9 mouse cellular contexts compared by ENCODE assay signal in genomic region chr15:103304616-103304969, GRCm38 (mm10). TPM values are rescaled to one million over a fixed set of nuclear protein-coding genes. Genes with fewer than 3 reads are reported as not detected.
DNase-seq lines count a peak whose midpoint lies in the region; ATAC-seq and TF ChIP-seq lines count a peak whose summit lies in the region.
"Had no signal": no experiment of that assay in that cellular context is flagged by ENCODE, and none has a peak within 500 bp of the region (broad histone marks: within the 10 kb centered on the region; RNA-seq: fewer than 3 reads in every experiment).

No protein-coding gene starts in this region.

- H3K36me3 ChIP-seq in heart, embryonic 12.5 days, result no peaks in the 10 kb centered on the region
- H3K36me3 ChIP-seq in G1E (replicated peaks), result peaks cover 16% of the 10 kb centered on the region
- H3K36me3 ChIP-seq in heart, embryonic 16.5 days (ENCODE audit: control insufficient read depth, insufficient read depth), result no peaks in the 10 kb centered on the region
- peaks cover 2% of the 10 kb centered on the region; the same call in 1 of the 2 replicates for H3K36me3 ChIP-seq in liver, embryonic 15.5 days (replicated peaks)

- H3K9me3 ChIP-seq in heart, embryonic 12.5 days (replicated peaks), result no peaks in the 10 kb centered on the region
- H3K9me3 ChIP-seq in G1E (replicated peaks), result no peaks in the 10 kb centered on the region
- no peaks in the 10 kb centered on the region for H3K9me3 ChIP-seq in heart, embryonic 16.5 days (replicated peaks; ENCODE audit: control insufficient read depth, low read length)
- no peaks in the 10 kb centered on the region for H3K9me3 ChIP-seq in liver, embryonic 15.5 days (replicated peaks)

- H3K4me3 ChIP-seq in heart, embryonic 12.5 days, result peak overlapping the region; percentile 59
- H3K4me3 ChIP-seq in G1E (ENCODE audit: low read depth, low read length), result peak overlapping the region; percentile 76
- H3K4me3 ChIP-seq in heart, embryonic 16.5 days (ENCODE audit: low read length), result peak overlapping the region; percentile 67
- peak overlapping the region; percentile 59 for H3K4me3 ChIP-seq in liver, embryonic 15.5 days (replicated peaks)

- ATAC-seq in heart, embryonic 12.5 days (ENCODE audit: insufficient number of reproducible peaks, low FRiP score), result peak; percentile 3; the same call in 1 of the 2 replicates
- no peak for ATAC-seq in G1E (ENCODE audit: extremely low read depth, insufficient number of reproducible peaks, low FRiP score, poor library complexity, severe bottlenecking)
- 0 out of 2 replicates have a peak, but pooled peaks have one; percentile 3 for ATAC-seq in heart, embryonic 16.5 days (replicated peaks; ENCODE audit: extremely low read depth, insufficient read depth, low FRiP score)
- no peak for ATAC-seq in liver, embryonic 15.5 days (ENCODE audit: insufficient read depth)

- H3K4me2 ChIP-seq in heart, embryonic 12.5 days, result peak overlapping the region; percentile 88
- peak overlapping the region; percentile 92 for H3K4me2 ChIP-seq in heart, embryonic 16.5 days (ENCODE audit: low read depth, low read length)
- H3K4me2 ChIP-seq in liver, embryonic 15.5 days, result peak overlapping the region; percentile 89

- 2% methylated on average over 9 of the region's 9 CpGs for whole genome bisulfite sequencing in heart, embryonic 12.5 days
- 1% methylated on average over 9 of the region's 9 CpGs for WGBS in heart, embryonic 16.5 days
- under 1% methylated on average over 9 of the region's 9 CpGs for WGBS in liver, embryonic 15.5 days (ENCODE audit: insufficient replicate concordance)

- H3K27me3 ChIP-seq in heart, embryonic 12.5 days (replicated peaks), result peaks cover 9% of the 10 kb centered on the region
- H3K27me3 ChIP-seq in G1E (ENCODE audit: insufficient read depth, low read length), result peaks cover 47% of the 10 kb centered on the region
- no peaks in the 10 kb centered on the region for H3K27me3 ChIP-seq in heart, embryonic 16.5 days (ENCODE audit: control insufficient read depth, insufficient read depth, low read length)
- peaks cover 73% of the 10 kb centered on the region for H3K27me3 ChIP-seq in liver, embryonic 15.5 days

- peaks cover 75% of the 10 kb centered on the region for H3K4me1 ChIP-seq in heart, embryonic 12.5 days (replicated peaks)
- H3K4me1 ChIP-seq in G1E (ENCODE audit: insufficient read depth, low read depth, low read length), result peaks cover 49% of the 10 kb centered on the region
- peaks cover 44% of the 10 kb centered on the region for H3K4me1 ChIP-seq in heart, embryonic 16.5 days (ENCODE audit: control insufficient read depth, insufficient read depth, low read length)
- H3K4me1 ChIP-seq in liver, embryonic 15.5 days (replicated peaks), result peaks cover 66% of the 10 kb centered on the region

- H3K27ac ChIP-seq in heart, embryonic 12.5 days (ENCODE audit: poor library complexity, severe bottlenecking), result peak overlapping the region; percentile 81
- H3K27ac ChIP-seq in heart, embryonic 16.5 days (ENCODE audit: low read length), result peak overlapping the region; percentile 85
- peak overlapping the region; percentile 58 for H3K27ac ChIP-seq in liver, embryonic 15.5 days (replicated peaks)

- no peak for DNase-seq in heart, adult 18-20 months
- no peak for DNase-seq in G1E (ENCODE audit: low spot score)
- DNase-seq in adrenal gland, adult 18-20 months (ENCODE audit: low spot score in 2 of 2), result no peak
- DNase-seq in frontal cortex, postnatal 10 days (ENCODE audit: low spot score in 2 of 2), result no peak
- no peak for DNase-seq in urinary bladder, adult 2 months (ENCODE audit: low spot score)

- H3K9ac ChIP-seq in heart, embryonic 12.5 days, result peak overlapping the region; percentile 78
- H3K9ac ChIP-seq in heart, embryonic 16.5 days (ENCODE audit: low read length), result peak overlapping the region; percentile 82
- H3K9ac ChIP-seq in liver, embryonic 15.5 days, result peak overlapping the region; percentile 13

- no peak for TF ChIP-seq CTCF in G1E (IDR thresholded peaks at IDR 0.05; ENCODE audit: low read depth, low read length)

RNA-seq across cellular contexts. Expression of gene Gpr84, which starts 5.8 kb away (rescaled TPM):
- 0.17 and 0.29 TPM in 2 replicates for polyA plus RNA-seq in heart, embryonic 12.5 days (2016; fragmentation: Nextera tagmentation; extraction: Ambion mirVana)
- not detected for total RNA-seq in heart, adult 18-20 months (2021)
- total RNA-seq in G1E (2014; fragmentation: Nextera tagmentation), result not detected in 2 replicates
- not detected in 2 replicates for total RNA-seq in G1E (2017)
- polyA plus RNA-seq in G1E (2012), result not detected in 2 replicates
- 0.19 TPM in 1 of 2 replicates, not detected in the other for polyA plus RNA-seq in heart, embryonic 16.5 days (2015; fragmentation: Nextera tagmentation; extraction: Ambion mirVana)
- polyA plus RNA-seq in liver, embryonic 15.5 days (2015; fragmentation: Nextera tagmentation; extraction: Ambion mirVana), result 0.86 and 1.0 TPM in 2 replicates
- not detected for total RNA-seq in adrenal gland, adult 18-20 months (2021)
- not detected in 2 replicates for polyA plus RNA-seq in urinary bladder, adult 2 months (2012; rRNA removed)
- total RNA-seq: neutrophil, adult 5-6 weeks had no signal

RNA-seq across cellular contexts. Expression of gene Copz1, which starts 32.1 kb away (rescaled TPM):
- polyA plus RNA-seq in heart, embryonic 12.5 days (2016; fragmentation: Nextera tagmentation; extraction: Ambion mirVana), result 166 TPM in 2 replicates
- total RNA-seq in heart, adult 18-20 months (2021), result 10 to 100 TPM; 52.3 to 52.9 TPM
- total RNA-seq in G1E (2014; fragmentation: Nextera tagmentation) (494 and 507 TPM in 2 replicates), G1E (2017) (182 and 184 TPM in 2 replicates)
- 72.4 and 97.2 TPM in 2 replicates for polyA plus RNA-seq in G1E (2012)
- 155 and 161 TPM in 2 replicates for polyA plus RNA-seq in heart, embryonic 16.5 days (2015; fragmentation: Nextera tagmentation; extraction: Ambion mirVana)
- polyA plus RNA-seq in liver, embryonic 15.5 days (2015; fragmentation: Nextera tagmentation; extraction: Ambion mirVana), result 196 and 203 TPM in 2 replicates
- total RNA-seq in adrenal gland, adult 18-20 months (2021), result 100 to 1,000 TPM; 138 to 150 TPM
- 125 and 135 TPM in 2 replicates for polyA plus RNA-seq in urinary bladder, adult 2 months (2012; rRNA removed)

RNA-seq across cellular contexts. Expression of gene Zfp385a, which starts 35.3 kb away (rescaled TPM):
- polyA plus RNA-seq in heart, embryonic 12.5 days (2016; fragmentation: Nextera tagmentation; extraction: Ambion mirVana), result 9.2 and 10.3 TPM in 2 replicates
- 10 to 100 TPM in 1 of 2 experiments, 1 to 10 TPM in 1; 8.9 to 10.3 TPM for total RNA-seq in heart, adult 18-20 months (2021)
- total RNA-seq in G1E (2014; fragmentation: Nextera tagmentation), result 74.3 and 92.9 TPM in 2 replicates
- total RNA-seq in G1E (2017), result 2.0 TPM in 2 replicates
- 483 and 546 TPM in 2 replicates for polyA plus RNA-seq in G1E (2012)
- polyA plus RNA-seq in heart, embryonic 16.5 days (2015; fragmentation: Nextera tagmentation; extraction: Ambion mirVana), result 6.5 and 7.5 TPM in 2 replicates
- polyA plus RNA-seq in liver, embryonic 15.5 days (2015; fragmentation: Nextera tagmentation; extraction: Ambion mirVana), result 6.0 and 6.6 TPM in 2 replicates
- total RNA-seq in adrenal gland, adult 18-20 months (2021), result 10 to 100 TPM; 12.4 to 16.9 TPM
- 9.9 and 15.6 TPM in 2 replicates for polyA plus RNA-seq in urinary bladder, adult 2 months (2012; rRNA removed)

RNA-seq across cellular contexts. Expression of gene Nfe2, which starts 46.4 kb away (rescaled TPM):
- 12.1 and 12.4 TPM in 2 replicates for polyA plus RNA-seq in heart, embryonic 12.5 days (2016; fragmentation: Nextera tagmentation; extraction: Ambion mirVana)
- total RNA-seq in heart, adult 18-20 months (2021), result 1 to 10 TPM in 1 of 2 experiments, under 1 TPM in 1; 0.46 to 1.2 TPM
- total RNA-seq in G1E (2014; fragmentation: Nextera tagmentation) (254 and 313 TPM in 2 replicates), G1E (2017) (177 TPM in 2 replicates)
- polyA plus RNA-seq in G1E (2012), result 151 and 155 TPM in 2 replicates
- polyA plus RNA-seq in heart, embryonic 16.5 days (2015; fragmentation: Nextera tagmentation; extraction: Ambion mirVana), result 3.3 and 3.9 TPM in 2 replicates
- polyA plus RNA-seq in liver, embryonic 15.5 days (2015; fragmentation: Nextera tagmentation; extraction: Ambion mirVana), result 207 and 217 TPM in 2 replicates
- under 1 TPM in 1 of 2 experiments, not detected in 1; 0.67 TPM for total RNA-seq in adrenal gland, adult 18-20 months (2021)
- polyA plus RNA-seq in urinary bladder, adult 2 months (2012; rRNA removed), result 0.28 and 0.34 TPM in 2 replicates

Comparison
In these comparisons a context has a peak if more than half of its experiments do, and no peak if none do; other contexts are left out.
1. ATAC-seq: peak in heart, embryonic 12.5 days (single experiment) and heart, embryonic 16.5 days (single experiment); none in G1E (single experiment) and liver, embryonic 15.5 days (single experiment).
2. H3K9ac ChIP-seq: peak in every context shown above with its lines; median percentile 82 in heart, embryonic 16.5 days; 78 in heart, embryonic 12.5 days; 13 in liver, embryonic 15.5 days.
3. RNA of gene Zfp385a, which starts 35.3 kb away (polyA plus RNA-seq): 483 to 546 TPM in G1E; 9.9 to 15.6 TPM in urinary bladder, adult 2 months, 9.2 to 10.3 TPM in heart, embryonic 12.5 days, 6.5 to 7.5 TPM in heart, embryonic 16.5 days and 6.0 to 6.6 TPM in liver, embryonic 15.5 days; every median in the first group is over 10 times any median in the second.
4. Peak in every context shown above with its lines, with median percentiles within 50 percentile points of each other: H3K27ac ChIP-seq, H3K4me2 ChIP-seq and H3K4me3 ChIP-seq.